Mouse (Mus musculus) limb, embryonic 11.5 days (tissue): Measurements from ENCODE around the gene Itpr2. TPM values are rescaled to one million over a fixed set of nuclear protein-coding genes. Genes with fewer than 3 reads are reported as not detected.

Experiments
- ATAC-seq: fragments of 200-750 bp; cut with Nextera tagmentation; 2 replicates; pipeline ENCODE4 v1.8.0; 2017; ENCODE audit warnings: low read depth; ENCODE audit not compliant: insufficient number of reproducible peaks, low FRiP score, low TSS enrichment
- DNase-seq: peaks from one replicate; pipeline ENCODE4 v3.0.0-alpha.2; 2015; ENCODE audit warnings: low spot score
- H3K27ac ChIP-seq: fragments of 300-500 bp; sonication (generic); replicated peaks from 2 replicates; pipeline ENCODE4 v1.5.1; 2014; ENCODE audit warnings: low read depth, mild to moderate bottlenecking, low read length
- H3K27me3 ChIP-seq: fragments of 300-500 bp; sonication (generic); 2 replicates; pipeline ENCODE4 v1.6.1; 2014; ENCODE audit warnings: mild to moderate bottlenecking, low read length, mixed read lengths; ENCODE audit not compliant: control insufficient read depth, insufficient read depth
- H3K36me3 ChIP-seq: fragments of 300-500 bp; sonication (generic); 2 replicates; pipeline ENCODE4 v1.6.1; 2014; ENCODE audit warnings: mild to moderate bottlenecking, low read length, moderate library complexity, mixed read lengths; ENCODE audit not compliant: control insufficient read depth, insufficient read depth
- H3K4me1 ChIP-seq: fragments of 300-500 bp; sonication (generic); 2 replicates; pipeline ENCODE4 v1.6.1; 2014; ENCODE audit warnings: low read length, mixed read lengths; ENCODE audit not compliant: control insufficient read depth, insufficient read depth
- H3K4me2 ChIP-seq: fragments of 300-500 bp; sonication (generic); 2 replicates; pipeline ENCODE4 v1.6.1; 2014; ENCODE audit warnings: low read depth, mild to moderate bottlenecking, moderate library complexity; ENCODE audit not compliant: severe bottlenecking
- H3K4me3 ChIP-seq: fragments of 300-500 bp; sonication (generic); 2 replicates; pipeline ENCODE4 v1.5.1; 2014; ENCODE audit warnings: low read depth, low read length
- H3K9ac ChIP-seq: fragments of 300-500 bp; sonication (generic); 2 replicates; pipeline ENCODE4 v1.6.1; 2014; ENCODE audit warnings: mild to moderate bottlenecking, low read length
- H3K9me3 ChIP-seq: fragments of 300-500 bp; sonication (generic); 2 replicates; pipeline ENCODE4 v1.6.1; 2016; ENCODE audit warnings: low read length; ENCODE audit not compliant: control insufficient read depth
- WGBS: fragments of 180-500 bp; shearing (Covaris S2); extraction: QIAGEN DNeasy Blood & Tissue Kit; methylation state at CpG from one replicate; pipeline ENCODE4 v1.1.7; 2014; 5-methylcytosine and 5-hydroxymethylcytosine counted together
- polyA plus RNA-seq: library from polyadenylated mRNA; unstranded; fragments of >200 nt; fragmentation: Nextera tagmentation; extraction: Ambion mirVana; gene quantifications from 2 replicates; pipeline ENCODE4 v1.2.1, GENCODE M21; 2014

Gene Itpr2
- polyA plus RNA-seq, 1 experiment from 2014 or later: 5.7 TPM

GRCm38 (mm10) chr6:146129066-146129465 lies 373.0 kb downstream of the Itpr2 start:
- Histone ChIP-seq H3K4me3 (no peak overlapping the region), H3K36me3 (no peaks in the 10 kb centered on the region), H3K27ac (no peak overlapping the region), H3K9ac (no peak overlapping the region), H3K4me1 (no peaks in the 10 kb centered on the region), H3K27me3 (no peaks in the 10 kb centered on the region), H3K9me3 (no peaks in the 10 kb centered on the region), H3K4me2 (no peak overlapping the region)
- WGBS: 56% methylated on average over 7 of the region's 7 CpGs
- no peak for DNase-seq
- no peak for ATAC-seq

DNA sequence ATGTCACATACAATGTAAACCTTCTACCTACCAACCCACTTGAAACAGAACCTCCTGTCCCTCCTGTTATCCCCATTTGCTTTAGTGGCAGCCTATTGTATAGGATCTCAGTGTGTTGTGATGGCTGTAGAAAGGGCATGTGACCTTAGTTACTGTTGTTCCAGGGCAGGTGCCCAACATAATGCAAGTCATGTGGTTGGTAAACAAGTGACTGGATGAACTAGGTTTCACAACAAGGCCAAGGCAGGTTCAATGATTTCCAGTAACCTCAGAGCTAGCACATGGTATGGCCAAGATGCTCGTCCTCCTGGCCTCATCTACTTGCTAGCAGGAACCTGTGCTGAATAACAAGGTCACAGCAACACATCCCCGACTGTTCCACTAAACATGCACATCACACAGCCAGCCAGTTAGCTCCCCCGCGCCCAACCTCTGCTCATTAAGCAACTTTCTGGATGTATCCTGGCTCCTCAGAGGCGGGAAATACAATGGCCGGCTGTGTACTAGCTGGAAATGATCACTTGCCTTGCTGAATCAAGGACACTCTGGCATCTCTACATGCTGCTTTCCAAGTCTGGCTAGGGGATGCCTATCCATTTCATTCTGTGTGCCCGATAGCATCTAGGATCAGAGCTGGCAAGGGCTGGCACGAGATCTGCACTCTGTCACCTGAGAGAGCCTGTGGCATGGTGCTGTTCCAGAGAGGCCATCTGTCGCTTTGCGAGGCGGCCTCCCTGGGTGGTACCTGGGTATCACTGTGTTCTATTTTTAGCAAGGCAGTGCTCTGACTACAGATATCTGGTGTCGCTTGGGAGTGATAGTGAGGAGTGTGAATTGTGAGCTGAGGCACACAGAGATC lies 375.0 kb downstream of the Itpr2 start:
- Histone ChIP-seq H3K27ac (no peak overlapping the region), H3K9me3 (no peaks in the 10 kb centered on the region), H3K36me3 (no peaks in the 10 kb centered on the region), H3K4me1 (no peaks in the 10 kb centered on the region), H3K4me3 (no peak overlapping the region), H3K9ac (no peak overlapping the region), H3K4me2 (no peak overlapping the region), H3K27me3 (no peaks in the 10 kb centered on the region)
- DNase-seq (no peak), ATAC-seq (no peak)
- WGBS: 83% methylated on average over 12 of the region's 12 CpGs

DNA sequence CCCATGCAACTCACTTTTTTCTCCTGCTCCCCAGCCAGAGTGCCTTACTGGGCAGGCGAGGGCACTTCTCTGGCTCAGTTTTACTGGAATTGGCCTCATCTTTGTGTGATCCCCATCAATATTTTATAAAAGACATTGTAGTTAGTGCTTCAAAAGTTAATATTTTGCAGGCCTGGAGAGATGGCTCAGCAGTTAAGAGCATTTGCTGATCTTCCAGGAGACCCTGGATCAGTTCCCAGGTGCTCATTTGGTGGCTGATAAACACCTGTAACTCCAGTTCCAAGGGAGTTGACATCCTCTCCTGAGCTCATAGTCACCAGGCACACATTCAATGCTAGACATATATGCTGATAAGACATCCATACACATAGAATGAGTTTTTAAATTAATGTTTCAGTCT lies 376.4 kb downstream of the Itpr2 start:
- Histone ChIP-seq H3K27me3 (no peaks in the 10 kb centered on the region), H3K9ac (no peak overlapping the region), H3K27ac (no peak overlapping the region), H3K4me1 (no peaks in the 10 kb centered on the region), H3K4me3 (no peak overlapping the region), H3K4me2 (no peak overlapping the region), H3K9me3 (no peaks in the 10 kb centered on the region), H3K36me3 (no peaks in the 10 kb centered on the region)
- ATAC-seq: no peak
- DNase-seq: no peak
- WGBS: 92% methylated on average over 1 of the region's 1 CpGs

DNA sequence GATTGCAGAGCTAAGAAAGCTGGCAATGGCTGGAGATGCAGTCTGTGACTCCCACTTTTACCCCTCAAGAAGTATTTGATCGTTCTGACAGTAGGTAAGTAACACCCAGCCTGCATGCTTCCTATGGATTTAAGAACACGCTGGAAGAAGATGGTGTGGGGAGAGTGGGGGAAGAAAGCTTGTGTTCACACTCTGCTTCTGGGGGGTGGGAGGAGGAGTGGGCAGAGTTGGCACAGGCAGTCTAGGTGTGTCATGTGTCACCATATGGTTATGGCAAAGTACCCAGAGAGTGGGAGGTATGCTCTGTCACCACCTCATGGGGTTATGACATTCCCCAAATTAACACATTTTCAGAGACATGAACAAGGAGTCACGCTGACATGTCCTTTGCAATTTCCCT lies 377.5 kb downstream of the Itpr2 start:
- no peak overlapping the region for H3K27ac ChIP-seq
- DNase-seq (no peak), ATAC-seq (no peak)
- H3K9me3 ChIP-seq: no peaks in the 10 kb centered on the region
- WGBS: 76% methylated on average over 3 of the region's 3 CpGs
- H3K4me1 ChIP-seq: no peaks in the 10 kb centered on the region
- H3K4me2 ChIP-seq: no peak overlapping the region
- no peaks in the 10 kb centered on the region for H3K36me3 ChIP-seq
- H3K4me3 ChIP-seq: no peak overlapping the region
- no peaks in the 10 kb centered on the region for H3K27me3 ChIP-seq
- H3K9ac ChIP-seq: no peak overlapping the region

- H3K4me3 ChIP-seq: no peak overlapping the region
- no peak overlapping the region for H3K4me2 ChIP-seq
- H3K27me3 ChIP-seq: no peaks in the 10 kb centered on the region
- 88% methylated on average over 4 of the region's 4 CpGs for WGBS
- no peak overlapping the region for H3K9ac ChIP-seq
- H3K36me3 ChIP-seq: no peaks in the 10 kb centered on the region
- no peak for DNase-seq
- H3K27ac ChIP-seq: no peak overlapping the region
- H3K9me3 ChIP-seq: no peaks in the 10 kb centered on the region
- H3K4me1 ChIP-seq: no peaks in the 10 kb centered on the region
- ATAC-seq: no peak
These were observed 378.4 kb downstream of the Itpr2 start for GRCm38 (mm10) chr6:146123656-146124055.

- H3K36me3 ChIP-seq: no peaks in the 10 kb centered on the region
- H3K9me3 ChIP-seq: no peaks in the 10 kb centered on the region
- no peak overlapping the region for H3K9ac ChIP-seq
- DNase-seq: no peak
- H3K4me2 ChIP-seq: no peak overlapping the region
- no peaks in the 10 kb centered on the region for H3K4me1 ChIP-seq
- no peak overlapping the region for H3K27ac ChIP-seq
- H3K27me3 ChIP-seq: no peaks in the 10 kb centered on the region
- WGBS: 83% methylated on average over 6 of the region's 6 CpGs
- ATAC-seq: no peak
- H3K4me3 ChIP-seq: no peak overlapping the region
These were observed 381.9 kb downstream of the Itpr2 start for GRCm38 (mm10) chr6:146120172-146120571.

DNA sequence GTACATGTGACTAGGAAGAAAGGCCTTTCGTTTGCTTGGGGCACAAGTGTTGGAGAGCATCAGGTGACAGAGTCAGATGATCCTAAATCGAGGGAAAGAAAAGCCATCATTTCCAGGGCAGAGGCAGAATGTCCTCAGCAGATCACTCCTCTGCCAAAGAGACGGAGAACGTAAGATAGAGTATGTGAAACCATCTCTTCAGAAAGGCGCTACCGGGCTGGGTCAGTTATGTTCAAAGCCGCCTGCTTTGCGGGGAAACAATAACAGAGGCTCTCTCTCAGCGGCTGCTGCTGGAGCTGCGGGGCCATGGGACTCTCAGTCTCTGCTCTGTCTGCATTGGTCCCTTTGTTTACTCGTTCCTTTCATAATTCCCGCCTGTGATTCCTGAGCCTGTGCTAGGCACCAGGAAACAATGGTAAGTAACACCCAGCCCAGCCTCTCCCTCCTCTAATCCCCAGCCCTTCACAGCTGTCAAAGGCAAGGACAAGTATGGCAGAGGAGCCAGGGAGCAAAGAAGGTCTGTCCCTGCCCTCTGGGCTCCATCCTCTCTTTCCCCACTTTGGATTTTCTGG lies 387.2 kb downstream of the Itpr2 start:
- WGBS: 48% methylated on average over 12 of the region's 12 CpGs
- H3K27me3 ChIP-seq: no peaks in the 10 kb centered on the region
- DNase-seq (no peak), ATAC-seq (no peak)
- H3K9ac ChIP-seq: no peak overlapping the region
- no peak overlapping the region for H3K4me3 ChIP-seq
- H3K27ac ChIP-seq: no peak overlapping the region
- H3K9me3 ChIP-seq: no peaks in the 10 kb centered on the region
- H3K4me2 ChIP-seq: no peak overlapping the region
- H3K36me3 ChIP-seq: no peaks in the 10 kb centered on the region
- peaks cover 3% of the 10 kb centered on the region; the same call in 1 of the 2 replicates for H3K4me1 ChIP-seq

- WGBS: 84% methylated on average over 3 of the region's 3 CpGs
- Histone ChIP-seq H3K4me2 (no peak overlapping the region), H3K27ac (no peak overlapping the region), H3K9me3 (no peaks in the 10 kb centered on the region), H3K36me3 (no peaks in the 10 kb centered on the region), H3K4me1 (peaks cover 3% of the 10 kb centered on the region; the same call in 1 of the 2 replicates), H3K27me3 (no peaks in the 10 kb centered on the region), H3K9ac (no peak overlapping the region), H3K4me3 (no peak overlapping the region)
- DNase-seq: no peak
- ATAC-seq: no peak
These were observed 388.0 kb downstream of the Itpr2 start for GRCm38 (mm10) chr6:146114071-146114470.
